Mouse (Mus musculus): ENCODE data around the gene Gm17018.

DNA sequence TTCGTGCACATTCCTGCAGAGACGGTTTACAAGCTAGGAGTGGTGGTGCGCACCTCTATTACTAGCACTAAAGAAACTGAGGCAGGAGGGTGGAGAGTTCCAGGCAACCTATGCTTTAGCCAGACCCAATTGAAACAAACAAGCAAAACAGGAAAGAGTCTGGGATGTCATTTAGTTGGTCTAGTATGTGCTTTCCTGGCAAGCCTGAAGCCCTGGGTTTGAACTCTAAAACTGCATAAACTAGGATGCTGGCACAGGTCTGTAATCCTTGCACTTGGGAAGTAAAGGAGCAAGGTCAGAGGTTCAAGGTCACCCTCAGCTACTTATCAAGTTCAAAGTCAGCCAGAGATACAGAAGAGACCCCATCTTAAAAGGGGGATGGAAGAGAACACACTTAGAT is 18.4 kb upstream of the Gm17018 start:
- TF ChIP-seq CTCF (IDR thresholded peaks at IDR 0.05; ENCODE audit: low read depth) (no peak), EP300 (optimal IDR thresholded peaks at IDR 0.05) (no peak)

Data from stomach, postnatal 0 days (tissue).